Mouse (Mus musculus): Measurements from ENCODE around the gene Carns1.

GRCm38 (mm10) chr19:4208563-4208962, 33.3 kb upstream of the Carns1 start:
- TF ChIP-seq CTCF (IDR thresholded peaks at IDR 0.05; ENCODE audit: insufficient read depth, low read length) (no peak), POLR2A (IDR thresholded peaks at IDR 0.05; ENCODE audit: borderline replicate concordance, extremely low read depth, low read depth, low read length) (no peak)
